Mouse (Mus musculus): Measurements from ENCODE around the gene Kank1. TPM values are rescaled to one million over a fixed set of nuclear protein-coding genes. Genes with fewer than 3 reads are reported as not detected.

Kank1 gene
- polyA plus RNA-seq, 1 experiment = not detected

GRCm38 (mm10) chr19:25301189-25301588, 64.4 kb downstream of the Kank1 start:
- H3K27ac ChIP-seq (ENCODE audit: insufficient read depth, low read depth, low read length) = no peak overlapping the region
- TF ChIP-seq CTCF (IDR thresholded peaks at IDR 0.05; ENCODE audit: low read depth, low read length) = no peak
- TF ChIP-seq POLR2A (IDR thresholded peaks at IDR 0.05; ENCODE audit: borderline replicate concordance, low read depth, low read length) = no peak
- H3K4me3 ChIP-seq (ENCODE audit: insufficient read depth, low read length) = no peak overlapping the region
- H3K4me1 ChIP-seq (ENCODE audit: control insufficient read depth, insufficient read depth, low read length) = no peaks in the 10 kb centered on the region

DNA sequence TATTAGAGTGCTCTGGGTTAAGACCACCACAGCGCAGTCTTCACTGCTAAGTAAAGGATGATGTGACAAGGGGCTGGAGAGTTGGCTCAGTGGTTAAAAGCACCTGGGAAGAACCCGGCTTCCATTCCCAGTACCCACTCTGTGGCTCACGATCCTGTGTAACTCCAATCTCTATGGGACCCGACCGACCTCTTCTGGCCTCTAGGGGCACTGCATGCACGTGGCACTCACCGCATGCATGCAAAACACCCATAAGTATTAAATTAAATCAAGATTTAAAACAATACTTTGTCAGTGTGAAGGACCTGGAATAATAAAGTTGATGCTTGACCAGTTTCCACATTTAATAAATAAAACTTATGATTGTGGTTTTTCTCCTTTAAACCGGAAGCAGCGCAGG, 69.5 kb downstream of the Kank1 start:
- Histone ChIP-seq H3K27ac (ENCODE audit: insufficient read depth, low read depth, low read length) (no peak overlapping the region), H3K4me1 (ENCODE audit: control insufficient read depth, insufficient read depth, low read length) (no peaks in the 10 kb centered on the region), H3K4me3 (ENCODE audit: insufficient read depth, low read length) (no peak overlapping the region)
- TF ChIP-seq CTCF (IDR thresholded peaks at IDR 0.05; ENCODE audit: low read depth, low read length) = peak; percentile 29; the same call in 1 of the 2 replicates
- no peak for TF ChIP-seq POLR2A (IDR thresholded peaks at IDR 0.05; ENCODE audit: borderline replicate concordance, low read depth, low read length)

GRCm38 (mm10) chr19:25308156-25308555, 71.4 kb downstream of the Kank1 start:
- no peak for TF ChIP-seq CTCF (IDR thresholded peaks at IDR 0.05; ENCODE audit: low read depth, low read length)
- no peak for TF ChIP-seq POLR2A (IDR thresholded peaks at IDR 0.05; ENCODE audit: borderline replicate concordance, low read depth, low read length)
- no peak overlapping the region for H3K27ac ChIP-seq (ENCODE audit: insufficient read depth, low read depth, low read length)
- no peaks in the 10 kb centered on the region for H3K4me1 ChIP-seq (ENCODE audit: control insufficient read depth, insufficient read depth, low read length)
- H3K4me3 ChIP-seq (ENCODE audit: insufficient read depth, low read length) = no peak overlapping the region

GRCm38 (mm10) chr19:25308763-25309162, 72.0 kb downstream of the Kank1 start:
- no peak overlapping the region for H3K27ac ChIP-seq (ENCODE audit: insufficient read depth, low read depth, low read length)
- no peak overlapping the region for H3K4me3 ChIP-seq (ENCODE audit: insufficient read depth, low read length)
- no peaks in the 10 kb centered on the region for H3K4me1 ChIP-seq (ENCODE audit: control insufficient read depth, insufficient read depth, low read length)
- TF ChIP-seq POLR2A (IDR thresholded peaks at IDR 0.05; ENCODE audit: borderline replicate concordance, low read depth, low read length) = no peak
- TF ChIP-seq CTCF (IDR thresholded peaks at IDR 0.05; ENCODE audit: low read depth, low read length) = no peak

DNA sequence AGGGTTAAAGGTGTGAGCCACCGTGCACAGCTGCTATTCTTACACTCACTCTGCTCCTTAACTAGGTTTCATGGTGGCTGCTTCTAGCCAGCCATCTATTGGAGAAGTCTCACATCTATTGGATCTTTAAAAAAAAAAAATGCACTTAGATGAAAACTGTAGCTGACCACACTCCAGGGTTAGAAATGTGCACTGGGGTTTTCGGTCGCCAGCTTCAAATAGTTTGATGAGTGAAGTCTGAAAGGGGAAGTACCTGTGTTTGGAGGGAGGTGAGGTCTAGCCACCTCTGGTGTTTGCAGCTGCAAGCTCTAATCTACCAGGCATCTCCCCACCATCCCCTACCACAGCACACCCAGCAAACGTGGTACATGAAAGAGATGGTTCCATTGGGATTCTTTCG, 74.2 kb downstream of the Kank1 start:
- Histone ChIP-seq H3K4me3 (ENCODE audit: insufficient read depth, low read length) (no peak overlapping the region), H3K27ac (ENCODE audit: insufficient read depth, low read depth, low read length) (no peak overlapping the region), H3K4me1 (ENCODE audit: control insufficient read depth, insufficient read depth, low read length) (no peaks in the 10 kb centered on the region)
- TF ChIP-seq CTCF (IDR thresholded peaks at IDR 0.05; ENCODE audit: low read depth, low read length) = no peak
- no peak for TF ChIP-seq POLR2A (IDR thresholded peaks at IDR 0.05; ENCODE audit: borderline replicate concordance, low read depth, low read length)

DNA sequence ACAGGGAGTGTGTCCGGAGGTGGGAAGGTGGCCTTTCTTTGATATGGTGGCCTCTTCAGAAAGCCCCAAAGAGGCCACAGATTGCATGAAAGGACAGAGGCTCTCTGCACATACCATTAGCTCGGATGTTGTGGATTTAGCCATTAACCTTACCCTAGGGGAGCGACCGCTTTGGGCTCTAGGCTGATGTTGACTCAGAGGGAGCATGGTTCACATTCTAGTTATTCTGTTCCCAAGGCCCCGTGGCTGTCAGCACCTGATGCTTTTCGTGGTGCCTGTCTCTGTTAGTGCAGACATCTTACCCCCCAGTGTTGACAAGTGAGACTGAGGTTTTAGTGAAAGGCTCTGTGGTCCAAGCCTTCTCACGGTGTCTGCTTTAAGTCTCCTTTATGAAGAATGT, 74.9 kb downstream of the Kank1 start:
- TF ChIP-seq CTCF (IDR thresholded peaks at IDR 0.05; ENCODE audit: low read depth, low read length) (no peak), POLR2A (IDR thresholded peaks at IDR 0.05; ENCODE audit: borderline replicate concordance, low read depth, low read length) (no peak)
- Histone ChIP-seq H3K27ac (ENCODE audit: insufficient read depth, low read depth, low read length) (no peak overlapping the region), H3K4me1 (ENCODE audit: control insufficient read depth, insufficient read depth, low read length) (no peaks in the 10 kb centered on the region), H3K4me3 (ENCODE audit: insufficient read depth, low read length) (no peak overlapping the region)

DNA sequence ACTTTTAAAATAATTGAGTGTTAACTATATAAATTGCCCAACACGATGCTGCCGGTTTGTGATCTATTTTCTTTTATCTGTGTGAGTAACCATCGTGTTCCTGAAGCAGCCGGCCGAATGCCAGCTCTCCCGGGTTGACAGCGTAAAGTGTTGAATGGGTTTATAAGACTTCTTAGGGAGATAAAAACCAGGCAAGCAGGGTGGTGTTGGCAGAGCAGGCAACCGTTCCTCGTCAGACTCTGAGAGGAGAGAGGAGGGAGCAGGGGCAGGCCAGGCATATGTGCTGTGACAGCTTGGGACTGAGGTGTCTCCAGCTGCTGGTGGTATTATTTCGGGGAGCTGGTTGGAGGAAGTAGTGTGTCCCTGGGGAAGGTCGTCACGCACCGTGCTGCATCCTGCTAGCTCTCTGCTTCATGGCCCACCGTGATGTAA, 78.7 kb downstream of the Kank1 start:
- H3K4me3 ChIP-seq (ENCODE audit: insufficient read depth, low read length) = no peak overlapping the region
- no peaks in the 10 kb centered on the region for H3K4me1 ChIP-seq (ENCODE audit: control insufficient read depth, insufficient read depth, low read length)
- TF ChIP-seq POLR2A (IDR thresholded peaks at IDR 0.05; ENCODE audit: borderline replicate concordance, low read depth, low read length) = no peak
- TF ChIP-seq CTCF (IDR thresholded peaks at IDR 0.05; ENCODE audit: low read depth, low read length) = no peak
- no peak overlapping the region for H3K27ac ChIP-seq (ENCODE audit: insufficient read depth, low read depth, low read length)

- H3K27ac ChIP-seq (ENCODE audit: insufficient read depth, low read depth, low read length) = no peak overlapping the region
Measured at GRCm38 (mm10) chr19:25315993-25316392, 79.2 kb downstream of the Kank1 start.

DNA sequence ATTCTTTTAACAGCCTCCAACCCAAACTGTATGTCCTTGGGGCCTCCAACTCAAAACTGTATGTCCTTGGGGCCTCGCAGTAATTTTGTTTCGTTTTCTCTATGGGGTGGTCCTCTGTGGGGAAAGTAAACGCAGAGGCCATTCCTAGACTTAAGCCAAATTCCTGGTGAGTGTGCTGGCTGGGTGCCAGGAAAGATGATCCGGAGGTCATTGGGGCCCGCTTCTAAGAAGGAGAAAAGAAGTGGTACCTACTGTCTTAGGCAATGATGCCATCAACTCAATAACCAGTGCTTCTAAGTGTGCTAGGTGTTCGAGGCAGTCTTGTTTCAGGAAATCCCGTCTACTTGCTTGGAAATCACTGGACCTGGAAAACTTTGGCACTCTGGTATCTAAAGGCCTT, 87.5 kb downstream of the Kank1 start:
- no peak for TF ChIP-seq CTCF (IDR thresholded peaks at IDR 0.05; ENCODE audit: low read depth, low read length)
- no peak for TF ChIP-seq POLR2A (IDR thresholded peaks at IDR 0.05; ENCODE audit: borderline replicate concordance, low read depth, low read length)
- no peak overlapping the region for H3K27ac ChIP-seq (ENCODE audit: insufficient read depth, low read depth, low read length)
- H3K4me1 ChIP-seq (ENCODE audit: control insufficient read depth, insufficient read depth, low read length) = no peaks in the 10 kb centered on the region
- H3K4me3 ChIP-seq (ENCODE audit: insufficient read depth, low read length) = no peak overlapping the region

More at GRCm38 (mm10) chr19:25315993-25316392, 79.2 kb downstream of the Kank1 start:
- no peak for TF ChIP-seq CTCF (IDR thresholded peaks at IDR 0.05; ENCODE audit: low read depth, low read length)
- no peak for TF ChIP-seq POLR2A (IDR thresholded peaks at IDR 0.05; ENCODE audit: borderline replicate concordance, low read depth, low read length)
- Histone ChIP-seq H3K4me3 (ENCODE audit: insufficient read depth, low read length) (no peak overlapping the region), H3K4me1 (ENCODE audit: control insufficient read depth, insufficient read depth, low read length) (no peaks in the 10 kb centered on the region)

DNA sequence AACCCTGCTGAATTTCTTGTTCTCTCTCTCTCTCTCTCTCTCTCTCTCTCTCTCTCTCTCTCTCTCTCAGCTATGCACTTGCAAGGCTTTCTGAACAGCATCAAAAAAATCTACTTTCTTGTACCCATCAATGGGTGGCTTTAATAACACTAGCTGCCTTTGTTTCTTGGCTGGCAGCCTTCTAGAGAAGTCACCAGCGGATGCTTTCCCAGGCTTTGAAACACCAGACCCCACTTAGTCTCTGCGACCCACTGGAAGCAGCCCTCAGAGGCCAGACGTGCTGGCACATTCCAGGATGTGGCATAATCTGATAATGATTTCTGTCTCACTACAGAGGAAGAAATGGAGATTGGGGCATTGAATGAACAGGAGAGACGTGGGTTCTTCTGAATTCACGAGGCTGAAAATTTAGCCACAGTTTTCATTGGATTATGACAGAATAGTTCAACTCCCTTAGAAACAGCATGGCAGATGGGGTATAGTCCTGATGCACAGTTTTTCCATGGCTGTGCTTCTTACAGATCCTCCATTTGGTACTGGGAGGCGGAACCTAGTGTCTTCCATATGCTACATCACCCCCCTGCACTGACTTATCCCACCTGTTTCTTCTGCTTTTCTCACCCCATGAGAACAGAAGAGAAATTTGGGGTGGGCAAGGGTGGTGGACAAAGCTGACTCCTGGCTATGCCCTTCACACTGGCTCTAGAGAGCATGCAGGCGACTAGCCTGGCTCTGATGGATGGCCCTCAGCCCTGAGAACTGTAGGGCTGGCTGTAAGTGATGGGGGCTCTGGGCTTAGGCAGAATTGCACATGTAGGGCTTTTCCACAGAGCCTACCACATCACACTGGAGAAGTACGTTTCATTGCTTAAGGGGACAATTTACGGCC, 88.6 kb downstream of the Kank1 start:
- no peaks in the 10 kb centered on the region for H3K4me1 ChIP-seq (ENCODE audit: control insufficient read depth, insufficient read depth, low read length)
- no peak overlapping the region for H3K27ac ChIP-seq (ENCODE audit: insufficient read depth, low read depth, low read length)
- no peak for TF ChIP-seq POLR2A (IDR thresholded peaks at IDR 0.05; ENCODE audit: borderline replicate concordance, low read depth, low read length)
- TF ChIP-seq CTCF (IDR thresholded peaks at IDR 0.05; ENCODE audit: low read depth, low read length) = no peak

More for the DNA sequence above, 88.6 kb downstream of the Kank1 start:
- H3K4me3 ChIP-seq (ENCODE audit: insufficient read depth, low read length) = no peak overlapping the region

All from bone marrow macrophage, adult 2 months (primary cell).